Mouse (Mus musculus): Measurements from ENCODE around the gene Selenok. TPM values are rescaled to one million over a fixed set of nuclear protein-coding genes. Genes with fewer than 3 reads are reported as not detected.

Gene Selenok
- polyA plus RNA-seq, 1 experiment from 2014 or later, result 445 TPM

DNA sequence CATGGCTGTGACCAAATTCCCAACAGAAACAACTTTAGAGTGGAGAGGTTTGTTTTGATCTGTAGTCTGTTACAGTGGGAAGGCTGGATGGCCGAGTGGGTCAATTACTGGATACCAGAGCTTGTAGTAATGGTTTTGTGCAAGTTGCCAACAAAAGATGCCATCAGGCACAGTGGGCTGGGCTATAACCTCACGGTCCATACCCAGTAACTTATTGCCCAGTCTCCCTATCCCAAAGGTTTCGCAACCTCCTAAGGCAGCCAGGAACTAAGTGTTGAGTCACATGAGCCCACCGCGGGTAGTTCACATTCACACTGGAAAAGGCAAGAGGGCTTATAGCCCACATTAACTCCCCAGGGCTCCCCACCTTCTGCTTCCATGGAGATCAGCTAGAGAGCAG is 48.6 kb downstream of the Selenok start:
- no peak overlapping the region for H3K4me3 ChIP-seq (ENCODE audit: low read depth, low read length)
- no peak for ATAC-seq
- no peak for TF ChIP-seq CTCF (IDR thresholded peaks at IDR 0.05)
- no peak for TF ChIP-seq EP300 (IDR thresholded peaks at IDR 0.05)
- H3K27ac ChIP-seq (ENCODE audit: low read length), result no peak overlapping the region
- H3K9me3 ChIP-seq (ENCODE audit: low read length), result no peaks in the 10 kb centered on the region
- H3K27me3 ChIP-seq (replicated peaks; ENCODE audit: insufficient read depth, low read length), result no peaks in the 10 kb centered on the region
- no peak overlapping the region for H3K9ac ChIP-seq (replicated peaks; ENCODE audit: low read depth)
- H3K4me2 ChIP-seq (replicated peaks; ENCODE audit: low read depth, low read length), result no peak overlapping the region
- 79% methylated on average over 5 of the region's 5 CpGs for WGBS
- DNase-seq (ENCODE audit: low spot score), result no peak
- H3K4me1 ChIP-seq (ENCODE audit: insufficient read depth, low read depth, low read length), result no peaks in the 10 kb centered on the region
- H3K36me3 ChIP-seq (ENCODE audit: insufficient read depth, low read length), result no peaks in the 10 kb centered on the region

DNA sequence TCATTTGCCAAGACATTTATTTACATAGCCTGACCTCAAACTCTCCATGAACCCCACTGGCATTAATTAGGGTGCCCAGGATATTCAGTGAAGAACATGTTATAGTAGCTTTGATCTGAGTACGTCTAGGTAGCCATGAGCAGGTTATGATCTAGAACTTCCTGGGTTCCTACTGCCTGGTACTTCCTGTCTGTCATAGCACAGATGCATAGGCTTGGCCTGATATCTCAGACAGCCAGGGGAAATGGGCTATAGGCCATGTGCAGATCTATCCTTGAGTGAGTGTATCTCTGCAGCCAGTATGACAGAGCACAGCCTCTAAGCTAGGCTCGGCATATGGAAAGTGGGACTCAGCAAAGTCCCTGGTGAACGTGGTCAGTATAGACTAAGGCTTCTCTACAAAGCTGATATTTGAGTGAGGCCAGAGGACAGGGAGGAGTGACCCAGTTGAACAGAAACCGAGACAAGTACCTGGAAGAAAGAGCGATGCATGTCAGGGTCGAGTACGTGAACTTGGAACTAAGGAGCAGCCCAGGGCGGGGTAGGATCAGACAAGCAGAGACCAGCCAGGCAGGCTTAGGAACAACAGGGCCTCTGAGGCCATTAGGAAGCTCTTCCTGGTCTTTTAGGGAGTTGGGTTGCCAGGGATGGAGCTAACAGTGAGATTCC is 49.8 kb downstream of the Selenok start:
- no peak overlapping the region for H3K4me2 ChIP-seq (replicated peaks; ENCODE audit: low read depth, low read length)
- WGBS, result 79% methylated on average over 8 of the region's 8 CpGs
- no peak overlapping the region for H3K27ac ChIP-seq (ENCODE audit: low read length)
- H3K9ac ChIP-seq (replicated peaks; ENCODE audit: low read depth), result no peak overlapping the region
- TF ChIP-seq CTCF (IDR thresholded peaks at IDR 0.05) (no peak), EP300 (IDR thresholded peaks at IDR 0.05) (no peak)
- H3K4me1 ChIP-seq (ENCODE audit: insufficient read depth, low read depth, low read length), result no peaks in the 10 kb centered on the region
- no peak for DNase-seq (ENCODE audit: low spot score)
- no peaks in the 10 kb centered on the region for H3K9me3 ChIP-seq (ENCODE audit: low read length)
- H3K36me3 ChIP-seq (ENCODE audit: insufficient read depth, low read length), result no peaks in the 10 kb centered on the region
- no peak for ATAC-seq
- no peak overlapping the region for H3K4me3 ChIP-seq (ENCODE audit: low read depth, low read length)
- H3K27me3 ChIP-seq (replicated peaks; ENCODE audit: insufficient read depth, low read length), result no peaks in the 10 kb centered on the region

GRCm38 (mm10) chr14:30018463-30018801 is 50.3 kb downstream of the Selenok start:
- WGBS, result 86% methylated on average over 4 of the region's 4 CpGs

DNA sequence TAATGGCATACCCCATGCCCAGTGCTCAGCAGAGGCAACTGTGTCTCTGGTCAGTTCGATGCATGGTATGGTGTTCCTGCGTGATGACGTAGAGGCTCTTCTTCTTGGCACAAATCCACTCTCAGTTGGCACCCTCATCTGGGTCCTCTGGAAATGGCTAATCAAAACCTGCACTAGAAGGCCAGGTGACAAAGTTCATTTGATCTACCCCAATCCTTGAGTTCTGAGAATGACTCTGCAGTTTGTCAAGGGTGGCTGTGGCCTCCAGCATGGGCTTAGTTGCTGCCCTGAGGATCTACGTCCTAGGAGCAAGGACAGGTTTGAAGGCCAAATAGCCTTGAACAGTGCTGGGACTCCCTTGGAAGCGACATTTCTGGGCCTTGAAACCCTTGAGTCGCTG is 50.7 kb downstream of the Selenok start:
- no peak overlapping the region for H3K27ac ChIP-seq (ENCODE audit: low read length)
- 91% methylated on average over 6 of the region's 6 CpGs for WGBS
- no peak for ATAC-seq

More at GRCm38 (mm10) chr14:30018463-30018801, 50.3 kb downstream of the Selenok start:
- no peaks in the 10 kb centered on the region for H3K27me3 ChIP-seq (replicated peaks; ENCODE audit: insufficient read depth, low read length)
- DNase-seq (ENCODE audit: low spot score), result no peak
- H3K4me1 ChIP-seq (ENCODE audit: insufficient read depth, low read depth, low read length), result no peaks in the 10 kb centered on the region
- H3K4me2 ChIP-seq (replicated peaks; ENCODE audit: low read depth, low read length), result no peak overlapping the region
- H3K4me3 ChIP-seq (ENCODE audit: low read depth, low read length), result no peak overlapping the region
- H3K36me3 ChIP-seq (ENCODE audit: insufficient read depth, low read length), result no peaks in the 10 kb centered on the region
- no peak overlapping the region for H3K9ac ChIP-seq (replicated peaks; ENCODE audit: low read depth)
- H3K9me3 ChIP-seq (ENCODE audit: low read length), result no peaks in the 10 kb centered on the region
- no peak for ATAC-seq
- no peak overlapping the region for H3K27ac ChIP-seq (ENCODE audit: low read length)
- TF ChIP-seq EP300 (IDR thresholded peaks at IDR 0.05), result no peak
- no peak for TF ChIP-seq CTCF (IDR thresholded peaks at IDR 0.05)

DNA sequence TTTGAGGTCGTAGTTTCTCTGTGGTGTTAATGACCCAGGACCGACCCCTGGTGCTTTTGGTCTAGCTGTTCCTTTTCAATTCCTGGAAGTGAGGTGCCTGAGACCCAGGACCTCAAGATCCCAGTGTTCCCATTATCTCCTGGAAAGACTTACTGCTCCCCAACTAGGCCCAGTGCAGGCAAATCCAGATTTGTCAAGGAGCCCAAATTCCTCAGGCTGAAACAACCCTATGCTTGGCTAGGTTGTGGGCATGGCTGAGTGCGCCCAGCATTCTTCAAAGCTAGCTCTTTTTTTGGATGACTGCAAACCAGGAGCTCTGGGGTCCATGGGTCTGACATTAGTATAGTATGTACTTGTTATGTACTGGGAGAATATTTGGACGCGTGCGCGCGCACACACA is 51.3 kb downstream of the Selenok start:
- Histone ChIP-seq H3K4me1 (ENCODE audit: insufficient read depth, low read depth, low read length) (no peaks in the 10 kb centered on the region), H3K9me3 (ENCODE audit: low read length) (no peaks in the 10 kb centered on the region), H3K27ac (ENCODE audit: low read length) (no peak overlapping the region), H3K4me3 (ENCODE audit: low read depth, low read length) (no peak overlapping the region), H3K36me3 (ENCODE audit: insufficient read depth, low read length) (no peaks in the 10 kb centered on the region), H3K27me3 (replicated peaks; ENCODE audit: insufficient read depth, low read length) (no peaks in the 10 kb centered on the region), H3K9ac (replicated peaks; ENCODE audit: low read depth) (no peak overlapping the region), H3K4me2 (replicated peaks; ENCODE audit: low read depth, low read length) (no peak overlapping the region)
- no peak for TF ChIP-seq EP300 (IDR thresholded peaks at IDR 0.05)
- no peak for TF ChIP-seq CTCF (IDR thresholded peaks at IDR 0.05)
- DNase-seq (ENCODE audit: low spot score) (no peak), ATAC-seq (no peak)
- WGBS, result 97% methylated on average over 8 of the region's 8 CpGs

More for the DNA sequence above, 50.7 kb downstream of the Selenok start:
- H3K4me1 ChIP-seq (ENCODE audit: insufficient read depth, low read depth, low read length), result no peaks in the 10 kb centered on the region
- no peaks in the 10 kb centered on the region for H3K27me3 ChIP-seq (replicated peaks; ENCODE audit: insufficient read depth, low read length)
- TF ChIP-seq EP300 (IDR thresholded peaks at IDR 0.05) (no peak), CTCF (IDR thresholded peaks at IDR 0.05) (no peak)
- H3K4me3 ChIP-seq (ENCODE audit: low read depth, low read length), result no peak overlapping the region
- no peak overlapping the region for H3K4me2 ChIP-seq (replicated peaks; ENCODE audit: low read depth, low read length)
- no peak for DNase-seq (ENCODE audit: low spot score)
- no peak overlapping the region for H3K9ac ChIP-seq (replicated peaks; ENCODE audit: low read depth)
- H3K36me3 ChIP-seq (ENCODE audit: insufficient read depth, low read length), result no peaks in the 10 kb centered on the region
- no peaks in the 10 kb centered on the region for H3K9me3 ChIP-seq (ENCODE audit: low read length)

DNA sequence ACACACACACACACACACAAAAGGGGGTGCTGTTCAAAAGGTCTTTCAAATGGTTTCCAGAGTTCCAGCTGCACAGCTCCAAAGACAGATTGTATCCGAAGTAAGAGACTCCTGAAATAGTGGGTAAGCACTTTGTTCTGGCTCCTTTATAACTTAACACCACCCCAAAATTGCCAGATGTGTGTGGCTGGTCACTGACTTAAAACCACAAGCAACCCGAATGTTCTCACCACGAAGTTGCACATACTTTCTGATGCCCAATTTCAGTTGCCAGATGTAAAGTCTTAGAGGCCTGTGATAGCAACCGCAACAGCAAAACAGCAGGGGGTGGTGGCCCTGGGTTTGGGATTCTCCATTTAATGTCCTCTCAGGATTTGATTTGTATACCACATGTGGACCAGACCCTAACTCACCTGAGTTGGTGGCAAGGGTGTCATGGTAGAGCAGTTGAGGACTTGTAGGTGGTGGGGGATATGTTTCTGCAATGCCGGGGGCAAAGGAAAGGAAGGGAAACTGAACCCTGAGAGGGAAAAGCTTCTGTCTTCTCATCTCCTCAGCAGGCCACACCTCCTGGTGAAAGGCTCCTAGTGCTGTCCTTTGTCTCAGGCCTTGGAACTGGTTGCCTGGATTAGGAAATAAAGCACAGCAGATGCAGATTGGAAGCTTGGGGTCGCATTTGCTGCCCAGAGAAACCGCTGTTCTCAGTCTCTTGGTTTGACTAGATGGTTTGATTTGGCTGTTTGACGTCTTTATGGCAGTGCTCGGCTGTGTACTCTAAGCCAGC is 51.9 kb downstream of the Selenok start:
- 67% methylated on average over 9 of the region's 9 CpGs for WGBS
- no peaks in the 10 kb centered on the region for H3K9me3 ChIP-seq (ENCODE audit: low read length)
- TF ChIP-seq EP300 (IDR thresholded peaks at IDR 0.05), result no peak
- TF ChIP-seq CTCF (IDR thresholded peaks at IDR 0.05), result no peak
- no peak overlapping the region for H3K4me2 ChIP-seq (replicated peaks; ENCODE audit: low read depth, low read length)
- no peak overlapping the region for H3K9ac ChIP-seq (replicated peaks; ENCODE audit: low read depth)
- H3K36me3 ChIP-seq (ENCODE audit: insufficient read depth, low read length), result no peaks in the 10 kb centered on the region
- no peak for DNase-seq (ENCODE audit: low spot score)
- no peak for ATAC-seq
- no peaks in the 10 kb centered on the region for H3K4me1 ChIP-seq (ENCODE audit: insufficient read depth, low read depth, low read length)
- no peaks in the 10 kb centered on the region for H3K27me3 ChIP-seq (replicated peaks; ENCODE audit: insufficient read depth, low read length)
- no peak overlapping the region for H3K27ac ChIP-seq (ENCODE audit: low read length)
- no peak overlapping the region for H3K4me3 ChIP-seq (ENCODE audit: low read depth, low read length)
